Comparison of ENCODE assay signal across 33 mouse cellular contexts in genomic region chr1:157459904-157460303, GRCm38 (mm10). TPM values are rescaled to one million over a fixed set of nuclear protein-coding genes. Genes with fewer than 3 reads are reported as not detected.
DNase-seq lines count a peak whose midpoint lies in the region; TF ChIP-seq lines count a peak whose summit lies in the region.
"Had no signal": no experiment of that assay in that cellular context is flagged by ENCODE, and none has a peak within 500 bp of the region (broad histone marks: within the 10 kb centered on the region; RNA-seq: fewer than 3 reads in every experiment).

No protein-coding gene starts in this region.

- dilution Hi-C loops in CH12.LX (cut with MboI; ENCODE audit: extremely low pct_ligation_motif_present, extremely low pct_unique_long_range_greater_than_20kb, low sequenced_read_pairs) = no loop called here

- H3K27ac ChIP-seq in CH12.LX (ENCODE audit: insufficient read depth, low read depth) = no peak overlapping the region
- H3K27ac ChIP-seq: embryonic facial prominence, embryonic 12.5 days; forebrain, embryonic 12.5 days; heart, adult 2 months; heart, embryonic 13.5 days; hindbrain, embryonic 15.5 days; kidney, embryonic 15.5 days; layer of hippocampus, adult 2 months; left cerebral cortex, adult 2 months; limb, embryonic 13.5 days; liver, embryonic 12.5 days; neural tube, embryonic 13.5 days; stomach, embryonic 15.5 days had no signal

- no peak for TF ChIP-seq RAD21 in CH12.LX (IDR thresholded peaks at IDR 0.05; ENCODE audit: low read depth, low read length)

- no peak for TF ChIP-seq CTCF in CH12.LX (conservative IDR thresholded peaks at IDR 0.05 in 1 of 2, IDR thresholded peaks at IDR 0.05 in 1 of 2; ENCODE audit: low read depth in 2 of 2, low read length in 2 of 2)

- peaks cover 6 to 29% of the 10 kb centered on the region in 2 experiments for H3K36me3 ChIP-seq in CH12.LX (replicated peaks in 1 of 2; ENCODE audit: control insufficient read depth in 1 of 2, insufficient read depth in 1 of 2, low read length in 1 of 2)
- H3K36me3 ChIP-seq: embryonic facial prominence, embryonic 12.5 days; forebrain, embryonic 12.5 days; hindbrain, embryonic 15.5 days; kidney, embryonic 15.5 days; limb, embryonic 13.5 days; liver, embryonic 12.5 days; midbrain, embryonic 12.5 days; neural tube, embryonic 13.5 days; stomach, embryonic 15.5 days had no signal

- H3K4me3 ChIP-seq in CH12.LX (replicated peaks in 1 of 3; ENCODE audit: low read depth in 2 of 3, low read length in 2 of 3, poor library complexity in 1 of 3) = no peak overlapping the region
- H3K4me3 ChIP-seq: embryonic facial prominence, embryonic 12.5 days; erythroblast, embryonic 14.5 days; forebrain, embryonic 12.5 days; heart, adult 2 months; heart, embryonic 13.5 days; hindbrain, embryonic 15.5 days; kidney, embryonic 15.5 days; layer of hippocampus, adult 2 months; left cerebral cortex, adult 2 months; limb, embryonic 13.5 days; liver, embryonic 12.5 days; midbrain, embryonic 12.5 days; neural tube, embryonic 13.5 days; stomach, embryonic 15.5 days had no signal

- H3K4me1 ChIP-seq in CH12.LX (ENCODE audit: control insufficient read depth in 1 of 2, insufficient read depth in 2 of 2) = peaks cover 3 to 18% of the 10 kb centered on the region in 2 experiments; a peak in 3 of 4 replicates
- H3K4me1 ChIP-seq: stomach, embryonic 15.5 days had no signal

- H3K79me2 ChIP-seq in CH12.LX (replicated peaks; ENCODE audit: control insufficient read depth, extremely low read depth, insufficient read depth, poor library complexity, severe bottlenecking) = no peaks in the 10 kb centered on the region

- TF ChIP-seq POLR2A in CH12.LX (IDR thresholded peaks at IDR 0.05; ENCODE audit: low read depth, low read length) = no peak

- no peak overlapping the region for H3K4me2 ChIP-seq in CH12.LX (ENCODE audit: insufficient read depth, low read depth, poor library complexity, severe bottlenecking)
- H3K4me2 ChIP-seq: embryonic facial prominence, embryonic 12.5 days; hindbrain, embryonic 15.5 days; limb, embryonic 13.5 days; liver, embryonic 12.5 days; neural tube, embryonic 13.5 days had no signal

- DNase-seq in 3T3-L1 (ENCODE audit: low read depth, low spot score) (peak; percentile 55), CH12.LX (ENCODE audit: extremely low read depth) (no peak), NIH3T3 (ENCODE audit: low read depth) (peak; percentile 23)
- DNase-seq in fat pad, adult 2 months (ENCODE audit: extremely low read depth, low read depth, low spot score) = peak; percentile 3
- no peak for DNase-seq in cerebellum, adult 9-10 months
- DNase-seq in kidney, postnatal 10 days = no peak
- DNase-seq: adrenal gland, postnatal 25 days; cerebellum, adult 2 months; cerebellum, postnatal 36 days; forebrain, postnatal 0 days; heart, adult 2 months; heart, postnatal 10 days; kidney, adult 11 months; kidney, postnatal 36 days; liver, postnatal 0 days; lung, postnatal 36 days; right cerebral cortex, postnatal 25 days; thymus, adult 18-20 months; thymus, postnatal 25 days had no signal

- in situ Hi-C loops in CH12.LX (cut with MboI; ENCODE audit: low pct_ligation_motif_present, low pct_unique_long_range_greater_than_20kb, low sequenced_read_pairs) = loop anchor here (10.0 kb wide), 1 partner anchor 715 kb away; no protein-coding TSS in a partner anchor

- H3K27me3 ChIP-seq in CH12.LX (replicated peaks) = no peaks in the 10 kb centered on the region
- H3K27me3 ChIP-seq: embryonic facial prominence, embryonic 12.5 days; heart, embryonic 13.5 days; hindbrain, embryonic 15.5 days; kidney, embryonic 15.5 days; liver, embryonic 12.5 days; neural tube, embryonic 13.5 days; Patski; stomach, embryonic 15.5 days had no signal

- H3K9me3 ChIP-seq in CH12.LX (replicated peaks; ENCODE audit: low read length) = no peaks in the 10 kb centered on the region
- H3K9me3 ChIP-seq: embryonic facial prominence, embryonic 12.5 days; forebrain, embryonic 12.5 days; heart, embryonic 13.5 days; hindbrain, embryonic 15.5 days; kidney, embryonic 15.5 days; limb, embryonic 13.5 days; liver, embryonic 12.5 days; midbrain, embryonic 12.5 days; neural tube, embryonic 13.5 days; stomach, embryonic 15.5 days had no signal

- no peak for TF ChIP-seq EP300 in CH12.LX (IDR thresholded peaks at IDR 0.05; ENCODE audit: low read length)

- no peak overlapping the region for H3K9ac ChIP-seq in CH12.LX (ENCODE audit: insufficient read depth, low read depth)
- H3K9ac ChIP-seq: embryonic facial prominence, embryonic 12.5 days; forebrain, embryonic 12.5 days; forebrain, postnatal 0 days; heart, embryonic 13.5 days; hindbrain, embryonic 15.5 days; kidney, embryonic 15.5 days; limb, embryonic 13.5 days; liver, embryonic 12.5 days; liver, postnatal 0 days; midbrain, embryonic 12.5 days; neural tube, embryonic 13.5 days; stomach, embryonic 15.5 days had no signal

TF ChIP-seq in CH12.LX, 34 proteins besides CTCF, POLR2A, EP300 and RAD21:
- TF ChIP-seq MEF2A (IDR thresholded peaks at IDR 0.05; ENCODE audit: borderline replicate concordance, low read depth, low read length) (no peak), ZNF384 (IDR thresholded peaks at IDR 0.05; ENCODE audit: low read depth, low read length) (peak; percentile 91)
TF ChIP-seq in CH12.LX: peak in this region for 1.

RNA-seq across cellular contexts. Expression of gene Cryzl2, which starts 1.5 kb away (rescaled TPM):
- total RNA-seq in CH12.LX (2012; rRNA removed) = 24.6 and 41.0 TPM in 2 replicates
- total RNA-seq in CH12.LX (2014; rRNA removed) = 23.6 and 25.0 TPM in 2 replicates
- polyA plus RNA-seq in CH12.LX (2012; ENCODE audit: insufficient read length, low read depth) = 22.5 and 28.3 TPM in 2 replicates
- polyA plus RNA-seq: Patski had no signal

RNA-seq across cellular contexts. Expression of gene Sec16b, which starts 46.6 kb away (rescaled TPM):
- 10.6 and 13.9 TPM in 2 replicates for total RNA-seq in CH12.LX (2012; rRNA removed)
- total RNA-seq in CH12.LX (2014; rRNA removed) = 14.6 and 16.7 TPM in 2 replicates
- 17.1 and 19.6 TPM in 2 replicates for polyA plus RNA-seq in CH12.LX (2012; ENCODE audit: insufficient read length, low read depth)
- polyA plus RNA-seq: erythroblast, embryonic 14.5 days had no signal

RNA-seq across cellular contexts. Expression of gene Rasal2, which starts 47.5 kb away (rescaled TPM):
- total RNA-seq in CH12.LX (2012; rRNA removed) = 1.4 and 1.7 TPM in 2 replicates
- total RNA-seq in CH12.LX (2014; rRNA removed) = 1.5 and 1.6 TPM in 2 replicates
- 2.0 and 2.6 TPM in 2 replicates for polyA plus RNA-seq in CH12.LX (2012; ENCODE audit: insufficient read length, low read depth)
- polyA plus RNA-seq: erythroblast, embryonic 14.5 days had no signal

Comparison
In these comparisons a context has a peak if more than half of its experiments do, and no peak if none do; other contexts are left out.
1. DNase-seq: peak in 3T3-L1 (single experiment), NIH3T3 (single experiment) and fat pad, adult 2 months (single experiment); none in CH12.LX (single experiment), cerebellum, adult 9-10 months (single experiment) and kidney, postnatal 10 days (single experiment).